Mouse (Mus musculus): ENCODE measurements around the gene Dhrs1. TPM values are rescaled to one million over a fixed set of nuclear protein-coding genes. Genes with fewer than 3 reads are reported as not detected.

Gene Dhrs1
- polyA plus RNA-seq, 1 experiment = 228 TPM

- 53% methylated on average over 3 of the region's 3 CpGs for WGBS
- TF ChIP-seq POLR2A (IDR thresholded peaks at IDR 0.05; ENCODE audit: low read depth, low read length) = no peak
- no peak for TF ChIP-seq CTCF (conservative IDR thresholded peaks at IDR 0.05; ENCODE audit: insufficient read depth, insufficient read length, low read depth, low read length)
- Histone ChIP-seq H3K4me1 (ENCODE audit: control insufficient read depth, insufficient read depth, low read length) (no peaks in the 10 kb centered on the region), H3K27ac (ENCODE audit: insufficient read depth, low read depth, low read length) (no peak overlapping the region), H3K36me3 (ENCODE audit: control insufficient read depth, insufficient read depth, low read length) (no peaks in the 10 kb centered on the region), H3K4me3 (ENCODE audit: insufficient read depth, low read depth, low read length) (no peak overlapping the region), H3K27me3 (replicated peaks; ENCODE audit: control insufficient read depth, insufficient read depth, low read length) (no peaks in the 10 kb centered on the region)
- DNase-seq = no peak
Measured at GRCm38 (mm10) chr14:55777176-55777575, 31.7 kb upstream of the Dhrs1 start.

GRCm38 (mm10) chr14:55776711-55777110 is 31.2 kb upstream of the Dhrs1 start:
- no peaks in the 10 kb centered on the region for H3K27me3 ChIP-seq (replicated peaks; ENCODE audit: control insufficient read depth, insufficient read depth, low read length)
- no peak overlapping the region for H3K27ac ChIP-seq (ENCODE audit: insufficient read depth, low read depth, low read length)
- no peaks in the 10 kb centered on the region for H3K36me3 ChIP-seq (ENCODE audit: control insufficient read depth, insufficient read depth, low read length)
- no peak overlapping the region for H3K4me3 ChIP-seq (ENCODE audit: insufficient read depth, low read depth, low read length)
- WGBS = 76% methylated on average over 7 of the region's 7 CpGs
- no peak for TF ChIP-seq CTCF (conservative IDR thresholded peaks at IDR 0.05; ENCODE audit: insufficient read depth, insufficient read length, low read depth, low read length)
- no peak for TF ChIP-seq POLR2A (IDR thresholded peaks at IDR 0.05; ENCODE audit: low read depth, low read length)
- DNase-seq = no peak
- no peaks in the 10 kb centered on the region for H3K4me1 ChIP-seq (ENCODE audit: control insufficient read depth, insufficient read depth, low read length)

GRCm38 (mm10) chr14:55769087-55769703 is 23.7 kb upstream of the Dhrs1 start:
- Histone ChIP-seq H3K4me3 (ENCODE audit: insufficient read depth, low read depth, low read length) (no peak overlapping the region), H3K27me3 (replicated peaks; ENCODE audit: control insufficient read depth, insufficient read depth, low read length) (no peaks in the 10 kb centered on the region), H3K4me1 (ENCODE audit: control insufficient read depth, insufficient read depth, low read length) (no peaks in the 10 kb centered on the region), H3K36me3 (ENCODE audit: control insufficient read depth, insufficient read depth, low read length) (no peaks in the 10 kb centered on the region), H3K27ac (ENCODE audit: insufficient read depth, low read depth, low read length) (no peak overlapping the region)
- TF ChIP-seq POLR2A (IDR thresholded peaks at IDR 0.05; ENCODE audit: low read depth, low read length) = no peak
- WGBS = 88% methylated on average over 16 of the region's 16 CpGs
- DNase-seq = no peak

- H3K27ac ChIP-seq (ENCODE audit: insufficient read depth, low read depth, low read length) = no peak overlapping the region
- DNase-seq = no peak
- H3K4me1 ChIP-seq (ENCODE audit: control insufficient read depth, insufficient read depth, low read length) = no peaks in the 10 kb centered on the region
- no peaks in the 10 kb centered on the region for H3K36me3 ChIP-seq (ENCODE audit: control insufficient read depth, insufficient read depth, low read length)
- H3K4me3 ChIP-seq (ENCODE audit: insufficient read depth, low read depth, low read length) = no peak overlapping the region
- no peaks in the 10 kb centered on the region for H3K27me3 ChIP-seq (replicated peaks; ENCODE audit: control insufficient read depth, insufficient read depth, low read length)
- 94% methylated on average over 6 of the region's 6 CpGs for WGBS
- TF ChIP-seq CTCF (conservative IDR thresholded peaks at IDR 0.05; ENCODE audit: insufficient read depth, insufficient read length, low read depth, low read length) (no peak), POLR2A (IDR thresholded peaks at IDR 0.05; ENCODE audit: low read depth, low read length) (no peak)
Measured at GRCm38 (mm10) chr14:55768555-55768954, 23.1 kb upstream of the Dhrs1 start.

GRCm38 (mm10) chr14:55767519-55768414 is 22.3 kb upstream of the Dhrs1 start:
- Histone ChIP-seq H3K27ac (ENCODE audit: insufficient read depth, low read depth, low read length) (no peak overlapping the region), H3K27me3 (replicated peaks; ENCODE audit: control insufficient read depth, insufficient read depth, low read length) (no peaks in the 10 kb centered on the region), H3K4me1 (ENCODE audit: control insufficient read depth, insufficient read depth, low read length) (no peaks in the 10 kb centered on the region), H3K36me3 (ENCODE audit: control insufficient read depth, insufficient read depth, low read length) (no peaks in the 10 kb centered on the region), H3K4me3 (ENCODE audit: insufficient read depth, low read depth, low read length) (peak overlapping the region; percentile 33; the same call in 1 of the 2 replicates)
- TF ChIP-seq CTCF (conservative IDR thresholded peaks at IDR 0.05; ENCODE audit: insufficient read depth, insufficient read length, low read depth, low read length) (peak; percentile 58), POLR2A (IDR thresholded peaks at IDR 0.05; ENCODE audit: low read depth, low read length) (no peak)
- WGBS = 9% methylated on average over 52 of the region's 52 CpGs
- peak; percentile 84 for DNase-seq

- no peak within 1 kb of the TSS for H3K27ac ChIP-seq (ENCODE audit: insufficient read depth, low read depth, low read length)
- DNase-seq = no peak
- H3K4me1 ChIP-seq (ENCODE audit: control insufficient read depth, insufficient read depth, low read length) = 0 out of 2 replicates have a peak, but pooled peaks cover 4% of the 10 kb centered on the region
- no peaks in the 10 kb centered on the region for H3K27me3 ChIP-seq (replicated peaks; ENCODE audit: control insufficient read depth, insufficient read depth, low read length)
- no peak within 1 kb of the TSS for H3K4me3 ChIP-seq (ENCODE audit: insufficient read depth, low read depth, low read length)
- TF ChIP-seq CTCF (conservative IDR thresholded peaks at IDR 0.05; ENCODE audit: insufficient read depth, insufficient read length, low read depth, low read length) = no peak
- no peak for TF ChIP-seq POLR2A (IDR thresholded peaks at IDR 0.05; ENCODE audit: low read depth, low read length)
- 76% methylated on average over 4 of the region's 4 CpGs for WGBS
- no peaks in the 10 kb centered on the region for H3K36me3 ChIP-seq (ENCODE audit: control insufficient read depth, insufficient read depth, low read length)
Measured at GRCm38 (mm10) chr14:55765696-55766095, 20.2 kb upstream of the Dhrs1 start, which contains the start of gene Ltb4r1. Gene Ltb4r1 (plus strand): TSS chr14:55765962.

GRCm38 (mm10) chr14:55763166-55763565 is 17.7 kb upstream of the Dhrs1 start:
- 44% methylated on average over 7 of the region's 7 CpGs for WGBS
- no peak for DNase-seq
- Histone ChIP-seq H3K27ac (ENCODE audit: insufficient read depth, low read depth, low read length) (peak overlapping the region; percentile 27; the same call in 1 of the 2 replicates), H3K4me3 (ENCODE audit: insufficient read depth, low read depth, low read length) (no peak overlapping the region), H3K36me3 (ENCODE audit: control insufficient read depth, insufficient read depth, low read length) (no peaks in the 10 kb centered on the region), H3K27me3 (replicated peaks; ENCODE audit: control insufficient read depth, insufficient read depth, low read length) (no peaks in the 10 kb centered on the region), H3K4me1 (ENCODE audit: control insufficient read depth, insufficient read depth, low read length) (peaks cover 11% of the 10 kb centered on the region; the same call in 1 of the 2 replicates)
- no peak for TF ChIP-seq CTCF (conservative IDR thresholded peaks at IDR 0.05; ENCODE audit: insufficient read depth, insufficient read length, low read depth, low read length)
- no peak for TF ChIP-seq POLR2A (IDR thresholded peaks at IDR 0.05; ENCODE audit: low read depth, low read length)

All from kidney, adult 2 months (tissue).